Mouse (Mus musculus): ENCODE measurements around the gene Rps6ka2. TPM values are rescaled to one million over a fixed set of nuclear protein-coding genes. Genes with fewer than 3 reads are reported as not detected.

Rps6ka2 gene
- polyA plus RNA-seq, 1 experiment from 2014 or later, result 31.3 TPM

DNA sequence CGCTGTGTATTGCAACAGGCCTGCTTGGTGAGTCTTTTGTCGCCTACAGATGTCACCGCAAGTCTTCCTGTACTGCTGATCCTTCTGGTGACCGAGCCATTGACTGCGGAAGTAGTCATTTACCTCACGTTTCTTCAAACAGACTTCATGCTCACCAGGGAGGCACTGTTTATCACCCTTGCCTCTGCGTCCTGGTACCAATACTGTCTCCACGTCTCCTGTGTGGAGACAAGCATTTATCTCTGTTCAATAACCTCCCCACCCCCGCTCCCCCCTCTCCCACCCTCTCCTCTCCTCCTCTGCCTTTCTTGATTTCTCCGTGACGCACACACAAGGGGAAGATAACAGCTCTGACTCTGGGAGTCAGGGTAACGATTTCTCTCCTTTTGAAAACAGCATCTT, 22.0 kb upstream of the Rps6ka2 start:
- Histone ChIP-seq H3K4me1 (replicated peaks) (peaks cover 13% of the 10 kb centered on the region; the same call in 1 of the 2 replicates), H3K27me3 (ENCODE audit: insufficient read depth, poor library complexity, severe bottlenecking) (no peaks in the 10 kb centered on the region), H3K27ac (no peak overlapping the region), H3K9me3 (no peaks in the 10 kb centered on the region), H3K4me3 (no peak overlapping the region), H3K36me3 (no peaks in the 10 kb centered on the region)
- 57% methylated on average over 12 of the region's 12 CpGs for WGBS
- DNase-seq (ENCODE audit: low spot score), result no peak

DNA sequence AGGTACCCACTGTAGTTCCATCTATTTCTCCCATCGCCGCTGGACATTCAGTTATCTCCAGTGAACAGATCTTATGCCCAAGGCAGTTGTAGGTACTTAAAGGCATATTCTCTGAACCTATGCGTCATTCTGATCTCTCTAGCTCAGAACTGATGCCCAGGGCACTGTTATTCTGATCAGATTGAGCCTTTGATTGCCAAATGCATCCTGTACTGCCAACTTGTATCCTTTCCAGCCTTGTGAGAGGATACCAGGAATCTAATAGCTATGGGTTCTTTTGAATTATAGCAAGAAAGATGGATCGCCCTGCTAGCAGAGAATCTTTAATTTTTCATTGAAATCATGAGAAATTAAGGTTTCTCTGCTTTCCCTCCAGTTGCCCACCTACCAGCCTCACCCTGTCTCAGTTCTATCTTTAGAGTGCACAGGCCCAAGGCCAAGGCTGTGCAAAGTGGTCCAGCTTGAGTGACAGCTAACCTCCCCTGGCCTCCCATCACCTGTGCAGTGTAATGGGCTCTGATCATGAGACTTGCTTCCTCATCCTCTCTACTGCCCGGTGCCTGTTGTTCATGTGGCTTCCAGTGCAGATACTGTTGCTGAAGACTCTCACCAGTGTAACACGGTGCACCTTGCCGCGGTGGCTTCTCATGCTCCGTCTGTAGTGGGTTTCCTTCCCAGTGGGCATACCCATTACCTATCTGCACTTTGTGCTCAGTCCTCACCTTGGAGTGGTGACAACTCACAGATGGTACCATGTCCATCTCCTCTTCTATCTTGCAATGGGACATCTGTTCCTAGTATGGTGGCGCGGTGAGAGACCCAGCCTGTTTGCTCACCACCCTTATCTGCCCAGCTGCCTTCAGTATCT, 20.4 kb upstream of the Rps6ka2 start:
- Histone ChIP-seq H3K36me3 (no peaks in the 10 kb centered on the region), H3K27me3 (ENCODE audit: insufficient read depth, poor library complexity, severe bottlenecking) (no peaks in the 10 kb centered on the region), H3K4me3 (no peak overlapping the region), H3K4me1 (replicated peaks) (peaks cover 13% of the 10 kb centered on the region; the same call in 1 of the 2 replicates), H3K9me3 (no peaks in the 10 kb centered on the region), H3K27ac (no peak overlapping the region)
- WGBS, result 94% methylated on average over 11 of the region's 11 CpGs
- no peak for DNase-seq (ENCODE audit: low spot score)

DNA sequence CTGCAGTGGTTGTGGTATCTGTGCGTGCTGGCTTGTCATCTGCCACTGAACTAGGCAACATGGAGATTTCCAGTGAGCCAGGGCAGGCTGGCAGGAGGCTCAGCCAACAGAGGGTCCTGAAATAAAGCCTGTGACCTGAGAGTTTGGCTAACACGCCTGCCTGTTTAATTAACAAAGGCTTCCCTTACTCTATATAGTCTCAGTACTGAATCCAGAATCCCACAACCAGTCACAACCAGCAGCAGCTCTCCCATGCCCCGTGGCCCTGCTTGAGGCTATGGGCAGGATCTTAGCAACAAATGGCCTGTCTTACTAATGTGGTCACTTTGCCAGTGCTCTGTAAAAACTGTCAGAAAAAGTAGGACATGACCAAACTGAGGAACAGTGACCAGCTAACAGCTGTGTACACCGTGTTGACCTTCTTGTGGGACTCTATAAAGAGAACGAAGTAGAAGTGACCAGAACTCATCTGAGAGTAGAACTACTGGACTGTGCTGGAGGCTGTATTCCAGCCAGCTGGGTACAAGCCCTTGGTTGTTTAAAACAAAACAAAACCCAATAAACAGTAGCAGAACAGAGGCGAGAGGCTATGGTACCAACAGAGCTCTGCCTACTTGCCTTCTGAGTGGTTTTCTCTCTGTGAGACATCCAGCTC, 18.3 kb upstream of the Rps6ka2 start:
- Histone ChIP-seq H3K27me3 (ENCODE audit: insufficient read depth, poor library complexity, severe bottlenecking) (no peaks in the 10 kb centered on the region), H3K4me3 (no peak overlapping the region), H3K36me3 (no peaks in the 10 kb centered on the region), H3K9me3 (no peaks in the 10 kb centered on the region), H3K4me1 (replicated peaks) (peaks cover 13% of the 10 kb centered on the region), H3K27ac (no peak overlapping the region)
- WGBS, result 83% methylated on average over 6 of the region's 6 CpGs
- no peak for DNase-seq (ENCODE audit: low spot score)

DNA sequence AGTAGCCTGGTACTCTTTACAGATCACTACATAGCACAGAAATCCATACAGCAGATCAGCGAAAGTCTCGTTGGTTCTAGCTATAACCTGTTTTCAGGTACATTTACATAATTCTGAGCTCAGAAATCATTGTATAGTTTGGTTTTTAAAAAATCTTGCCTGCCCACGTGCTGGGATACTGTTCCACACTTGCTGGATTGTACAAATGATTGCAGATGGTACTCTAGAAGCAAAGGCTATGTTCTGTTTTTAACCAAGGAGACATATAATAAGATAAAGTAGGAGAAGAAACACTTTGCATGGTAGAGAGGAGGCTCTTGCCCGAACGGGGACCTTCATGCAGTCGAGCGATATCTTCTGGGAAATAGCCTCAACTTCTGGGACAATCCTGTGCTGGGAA, 17.3 kb upstream of the Rps6ka2 start:
- Histone ChIP-seq H3K4me1 (replicated peaks) (peaks cover 17% of the 10 kb centered on the region), H3K9me3 (no peaks in the 10 kb centered on the region), H3K36me3 (no peaks in the 10 kb centered on the region), H3K27ac (no peak overlapping the region), H3K27me3 (ENCODE audit: insufficient read depth, poor library complexity, severe bottlenecking) (no peaks in the 10 kb centered on the region), H3K4me3 (no peak overlapping the region)
- WGBS, result 92% methylated on average over 7 of the region's 7 CpGs
- DNase-seq (ENCODE audit: low spot score), result no peak

DNA sequence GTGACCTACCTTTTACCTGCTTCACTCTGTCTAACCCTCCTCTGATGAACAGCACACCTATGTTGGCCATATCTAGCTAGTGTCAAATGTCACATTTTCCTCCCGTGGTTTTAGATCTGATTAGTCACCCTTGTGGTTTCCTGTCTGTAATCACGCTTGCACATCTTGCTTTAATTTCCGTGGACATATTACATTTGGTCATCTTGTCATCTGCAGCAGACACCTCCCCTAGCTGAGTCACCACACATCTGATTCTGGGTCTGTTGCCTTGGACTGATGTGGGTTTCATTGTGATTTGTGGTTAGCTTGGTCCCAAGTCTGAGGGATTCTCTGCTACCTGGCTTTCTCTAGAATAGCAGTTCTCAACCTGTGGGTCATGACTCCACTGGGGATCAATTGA, 6.0 kb upstream of the Rps6ka2 start:
- H3K4me1 ChIP-seq (replicated peaks), result peaks cover 14% of the 10 kb centered on the region

DNA sequence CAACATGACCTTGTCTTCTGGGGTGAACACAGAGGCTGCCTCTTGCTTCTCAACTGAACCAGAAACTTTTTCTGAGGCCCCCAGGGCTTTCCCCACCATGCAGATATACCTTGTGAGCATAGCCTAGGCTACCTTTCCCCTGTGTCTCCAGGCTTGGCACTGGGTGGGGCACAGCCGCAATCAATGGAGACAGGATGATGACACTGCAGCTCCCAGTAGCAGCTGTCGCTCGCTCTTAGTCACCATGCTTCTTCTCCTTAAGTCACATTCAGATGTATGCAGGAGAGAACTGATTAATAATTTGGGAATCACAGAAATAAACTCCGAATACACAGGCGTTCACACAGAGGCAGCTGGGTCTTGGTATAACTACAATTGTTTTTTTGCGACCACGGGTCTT, 4.4 kb upstream of the Rps6ka2 start:
- H3K4me3 ChIP-seq, result no peak overlapping the region
- H3K9me3 ChIP-seq, result no peaks in the 10 kb centered on the region
- peaks cover 21% of the 10 kb centered on the region for H3K4me1 ChIP-seq (replicated peaks)
- DNase-seq (ENCODE audit: low spot score), result no peak
- no peaks in the 10 kb centered on the region for H3K36me3 ChIP-seq
- H3K27me3 ChIP-seq (ENCODE audit: insufficient read depth, poor library complexity, severe bottlenecking), result no peaks in the 10 kb centered on the region
- 93% methylated on average over 7 of the region's 7 CpGs for WGBS
- no peak overlapping the region for H3K27ac ChIP-seq

More for the DNA sequence above, 6.0 kb upstream of the Rps6ka2 start:
- H3K4me3 ChIP-seq, result no peak overlapping the region
- WGBS, result 71% methylated on average over 3 of the region's 3 CpGs
- H3K36me3 ChIP-seq, result no peaks in the 10 kb centered on the region
- H3K9me3 ChIP-seq, result no peaks in the 10 kb centered on the region
- H3K27ac ChIP-seq, result no peak overlapping the region
- no peaks in the 10 kb centered on the region for H3K27me3 ChIP-seq (ENCODE audit: insufficient read depth, poor library complexity, severe bottlenecking)
- no peak for DNase-seq (ENCODE audit: low spot score)

DNA sequence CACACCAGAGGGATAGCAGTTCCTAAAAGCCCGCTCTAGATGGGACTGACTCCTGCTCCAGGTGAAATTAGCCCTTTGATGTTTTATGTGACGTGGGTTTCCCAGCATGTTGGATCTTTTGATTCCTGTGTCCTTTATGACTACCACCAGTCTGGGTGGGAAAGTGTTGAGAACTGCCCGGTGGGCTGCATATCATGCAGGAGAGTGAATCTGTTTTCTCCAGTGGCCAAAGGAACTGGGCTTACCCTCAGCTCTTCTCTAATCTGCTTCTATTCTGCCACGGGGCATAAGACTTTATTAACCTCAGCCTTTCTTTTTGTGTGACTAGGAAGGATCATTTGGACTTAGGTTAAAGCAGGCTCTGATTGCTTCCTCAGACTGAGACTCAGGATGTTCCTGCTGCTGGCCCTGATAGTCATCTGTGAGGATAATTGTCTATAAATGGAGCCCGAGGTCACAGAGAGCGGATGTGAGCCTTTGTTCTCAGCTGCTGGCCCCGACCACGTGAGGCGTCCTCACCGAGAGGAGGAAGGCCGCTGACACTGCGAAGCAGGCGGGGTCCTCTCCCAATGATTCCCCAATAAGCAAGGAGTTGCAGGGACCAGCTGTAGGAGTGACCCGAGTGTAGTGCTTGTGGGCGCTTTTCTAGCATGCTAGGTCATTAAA, 821 bp upstream of the Rps6ka2 start:
- DNase-seq (ENCODE audit: low spot score), result peak; percentile 88
- H3K4me1 ChIP-seq (replicated peaks), result peaks cover 46% of the 10 kb centered on the region
- H3K36me3 ChIP-seq, result no peaks in the 10 kb centered on the region
- 12% methylated on average over 15 of the region's 15 CpGs for WGBS
- no peaks in the 10 kb centered on the region for H3K27me3 ChIP-seq (ENCODE audit: insufficient read depth, poor library complexity, severe bottlenecking)
- H3K27ac ChIP-seq, result peak overlapping the region; percentile 91
- peak overlapping the region; percentile 84 for H3K4me3 ChIP-seq
- no peaks in the 10 kb centered on the region for H3K9me3 ChIP-seq

DNA sequence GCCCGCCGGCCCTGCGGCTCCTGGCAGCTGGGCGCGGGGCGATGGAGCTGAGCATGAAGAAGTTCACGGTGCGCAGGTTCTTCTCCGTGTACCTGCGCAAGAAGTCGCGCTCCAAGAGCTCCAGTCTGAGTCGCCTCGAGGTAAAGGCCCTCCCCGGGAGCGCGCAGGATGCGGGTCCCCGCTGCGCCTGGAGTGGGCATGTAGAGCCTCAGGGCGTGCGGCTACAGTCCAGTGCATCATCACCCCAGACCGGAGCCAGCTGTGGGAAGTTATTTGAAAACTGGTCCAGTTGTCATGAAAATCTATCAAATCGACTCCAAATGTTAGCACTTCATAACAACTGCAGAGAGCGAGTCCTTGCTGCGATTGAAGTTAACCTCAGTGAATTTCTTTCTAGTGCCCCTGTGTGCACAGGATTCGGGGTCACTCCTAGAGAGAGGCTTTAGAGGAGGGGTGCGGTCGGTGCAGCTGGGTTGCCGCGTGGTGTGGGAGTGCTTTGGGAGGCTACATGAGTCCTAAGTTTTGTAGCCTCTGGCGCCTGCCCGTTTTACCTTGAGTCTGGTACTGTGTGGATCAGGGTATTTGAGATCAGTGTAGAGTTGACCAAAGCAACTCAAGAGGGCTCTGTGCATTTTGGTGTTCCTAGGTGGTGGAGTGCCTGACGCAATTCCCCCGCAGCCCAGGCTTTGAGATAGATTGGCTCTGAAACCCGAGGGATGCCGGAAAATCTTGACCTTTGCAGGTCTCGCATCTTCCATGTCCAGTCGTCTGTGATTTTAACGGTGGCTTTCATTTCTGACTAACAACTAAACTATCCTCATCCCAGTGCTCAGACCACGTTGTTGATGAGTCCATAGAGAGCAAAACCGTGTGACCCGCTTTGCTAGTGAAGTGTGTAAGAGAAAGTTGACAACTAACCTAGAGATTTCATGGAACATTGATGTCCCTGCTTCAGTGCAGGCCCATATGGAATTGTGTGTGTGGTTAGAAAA, 685 bp downstream of the Rps6ka2 start:
- H3K27ac ChIP-seq, result peak overlapping the region; percentile 91
- H3K36me3 ChIP-seq, result no peaks in the 10 kb centered on the region
- DNase-seq (ENCODE audit: low spot score), result no peak
- H3K9me3 ChIP-seq, result no peaks in the 10 kb centered on the region
- WGBS, result 2% methylated on average over 43 of the region's 43 CpGs
- peak overlapping the region; percentile 84 for H3K4me3 ChIP-seq
- H3K4me1 ChIP-seq (replicated peaks), result peaks cover 46% of the 10 kb centered on the region
- no peaks in the 10 kb centered on the region for H3K27me3 ChIP-seq (ENCODE audit: insufficient read depth, poor library complexity, severe bottlenecking)

DNA sequence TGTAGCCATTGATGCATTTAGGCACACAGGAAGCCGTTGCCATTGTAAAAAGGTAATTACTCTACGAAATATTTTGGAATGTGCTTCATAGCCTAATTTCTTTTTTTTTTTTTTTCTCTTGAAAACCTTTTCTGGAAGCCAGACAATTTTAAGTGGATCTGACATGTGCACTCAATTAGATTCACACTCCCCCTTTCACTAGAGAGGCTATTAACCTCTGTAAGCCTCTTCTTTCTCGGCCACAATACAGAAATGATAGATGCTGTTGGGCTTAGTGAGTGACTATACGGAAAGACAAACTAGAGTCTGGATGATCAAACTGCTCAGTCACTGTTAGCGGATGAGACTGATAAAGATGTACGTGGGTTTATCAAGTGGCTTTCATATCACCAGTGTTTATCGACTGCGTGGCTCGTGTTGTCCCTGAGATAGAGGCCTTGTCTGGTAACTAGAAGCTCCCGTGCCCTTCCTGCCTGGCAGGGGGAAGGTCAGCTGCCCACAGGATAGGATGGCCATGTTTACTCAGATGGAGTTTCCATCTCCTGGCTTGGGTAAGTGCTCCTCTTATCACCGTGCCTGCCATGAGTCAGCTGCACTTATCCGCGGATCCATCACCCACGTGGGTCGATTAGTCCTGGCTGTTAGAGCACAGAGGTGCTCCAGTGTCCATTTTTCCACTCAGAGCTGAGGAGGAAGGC, 3.6 kb downstream of the Rps6ka2 start:
- Histone ChIP-seq H3K36me3 (no peaks in the 10 kb centered on the region), H3K4me1 (replicated peaks) (peaks cover 46% of the 10 kb centered on the region), H3K27ac (no peak overlapping the region), H3K9me3 (no peaks in the 10 kb centered on the region), H3K27me3 (ENCODE audit: insufficient read depth, poor library complexity, severe bottlenecking) (no peaks in the 10 kb centered on the region), H3K4me3 (no peak overlapping the region)
- 74% methylated on average over 15 of the region's 15 CpGs for WGBS
- DNase-seq (ENCODE audit: low spot score), result no peak

DNA sequence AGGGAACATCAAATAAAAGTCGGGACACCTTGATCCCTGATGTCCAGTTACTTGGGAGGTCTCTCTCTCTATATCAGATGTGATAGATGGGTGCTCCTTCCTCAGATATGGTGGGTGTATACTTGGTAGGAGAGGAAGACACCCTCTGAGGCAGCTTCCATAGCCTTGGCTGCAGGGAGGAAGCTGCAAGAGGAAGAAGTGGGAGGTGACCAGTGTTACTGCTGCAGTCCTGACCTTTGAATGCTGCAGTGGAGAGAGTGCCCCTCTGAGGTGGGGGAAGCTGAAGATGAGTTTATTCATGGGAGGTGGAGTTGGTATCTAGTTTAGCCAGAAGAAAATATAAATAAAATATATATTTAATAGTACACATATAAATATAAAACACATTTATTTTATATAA, 5.4 kb downstream of the Rps6ka2 start:
- H3K4me3 ChIP-seq, result no peak overlapping the region
- H3K4me1 ChIP-seq (replicated peaks), result peaks cover 50% of the 10 kb centered on the region
- no peaks in the 10 kb centered on the region for H3K27me3 ChIP-seq (ENCODE audit: insufficient read depth, poor library complexity, severe bottlenecking)
- WGBS, result 77% methylated on average over 1 of the region's 1 CpGs
- no peaks in the 10 kb centered on the region for H3K36me3 ChIP-seq
- no peak overlapping the region for H3K27ac ChIP-seq
- H3K9me3 ChIP-seq, result no peaks in the 10 kb centered on the region
- no peak for DNase-seq (ENCODE audit: low spot score)

DNA sequence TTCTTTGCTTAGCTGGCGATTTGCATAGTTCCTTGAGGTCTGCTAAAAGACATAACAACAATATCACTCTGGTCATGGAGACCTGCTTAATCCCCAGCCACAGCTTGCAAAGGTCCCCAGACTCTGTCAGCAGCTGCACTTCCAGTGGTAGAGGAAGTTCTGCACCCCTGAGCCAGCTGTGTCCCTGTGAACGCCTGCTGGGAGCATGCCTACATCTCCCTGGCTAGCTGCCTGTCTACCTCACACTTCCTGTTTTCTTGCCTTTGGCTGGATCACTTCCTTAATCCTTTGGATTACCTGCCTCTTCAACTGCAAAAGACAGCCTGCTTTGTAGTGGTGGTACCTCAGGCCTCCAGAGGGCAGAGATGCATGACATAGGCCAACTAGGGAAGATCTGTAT, 6.5 kb downstream of the Rps6ka2 start:
- no peaks in the 10 kb centered on the region for H3K27me3 ChIP-seq (ENCODE audit: insufficient read depth, poor library complexity, severe bottlenecking)
- no peak overlapping the region for H3K27ac ChIP-seq
- no peaks in the 10 kb centered on the region for H3K9me3 ChIP-seq
- H3K4me1 ChIP-seq (replicated peaks), result peaks cover 50% of the 10 kb centered on the region
- H3K4me3 ChIP-seq, result no peak overlapping the region
- no peak for DNase-seq (ENCODE audit: low spot score)
- no peaks in the 10 kb centered on the region for H3K36me3 ChIP-seq
- WGBS, result 27% methylated on average over 2 of the region's 2 CpGs

DNA sequence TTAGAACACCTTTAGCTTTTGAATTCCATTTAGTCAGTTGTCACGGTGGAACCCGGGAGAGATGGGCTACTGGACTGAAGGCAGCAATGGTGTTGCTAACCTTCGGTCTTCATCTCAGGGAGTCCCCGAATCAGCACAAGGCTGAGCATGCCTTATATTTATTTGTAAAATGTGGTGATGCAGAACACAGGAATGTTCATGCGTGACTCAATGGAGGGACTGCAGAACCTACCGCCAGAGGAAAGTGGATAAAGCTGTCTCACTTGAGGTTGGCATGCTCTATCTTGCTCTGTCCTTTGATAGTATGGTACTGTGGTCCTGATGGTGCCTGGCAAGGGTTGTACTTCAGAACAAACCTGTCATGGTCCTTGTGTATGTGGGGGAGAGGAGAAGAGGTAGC, 8.3 kb downstream of the Rps6ka2 start:
- DNase-seq (ENCODE audit: low spot score), result no peak
- Histone ChIP-seq H3K4me1 (replicated peaks) (peaks cover 51% of the 10 kb centered on the region), H3K9me3 (no peaks in the 10 kb centered on the region), H3K36me3 (no peaks in the 10 kb centered on the region), H3K27ac (no peak overlapping the region), H3K4me3 (no peak overlapping the region), H3K27me3 (ENCODE audit: insufficient read depth, poor library complexity, severe bottlenecking) (no peaks in the 10 kb centered on the region)
- 93% methylated on average over 6 of the region's 6 CpGs for WGBS

Data from hindbrain, embryonic 10.5 days (tissue).